Mouse (Mus musculus) embryonic facial prominence, embryonic 10.5 days (tissue): ENCODE results near the gene Ntng2. TPM values are rescaled to one million over a fixed set of nuclear protein-coding genes. Genes with fewer than 3 reads are reported as not detected.

Experiments used
- DNase-seq: peaks from one replicate; pipeline ENCODE4 v3.0.0-alpha.2; 2017; ENCODE audit warnings: low spot score
- H3K27ac ChIP-seq: fragments of 300-500 bp; sonication (generic); replicated peaks from 2 replicates; pipeline ENCODE4 v1.5.1; 2016; ENCODE audit warnings: mild to moderate bottlenecking
- H3K27me3 ChIP-seq: fragments of 300-500 bp; sonication (generic); replicated peaks from 2 replicates; pipeline ENCODE4 v1.6.1; 2016; ENCODE audit warnings: low read depth, mild to moderate bottlenecking; ENCODE audit not compliant: poor library complexity, severe bottlenecking
- H3K36me3 ChIP-seq: fragments of 300-500 bp; sonication (generic); replicated peaks from 2 replicates; pipeline ENCODE4 v1.6.1; 2016; ENCODE audit warnings: mild to moderate bottlenecking, moderate library complexity
- H3K4me1 ChIP-seq: fragments of 300-500 bp; sonication (generic); 2 replicates; pipeline ENCODE4 v1.6.1; 2016
- H3K4me3 ChIP-seq: fragments of 300-500 bp; sonication (generic); 2 replicates; pipeline ENCODE4 v1.5.1; 2016; ENCODE audit warnings: mild to moderate bottlenecking, moderate library complexity
- H3K9me3 ChIP-seq: fragments of 300-500 bp; sonication (generic); 2 replicates; pipeline ENCODE4 v1.6.1; 2016; ENCODE audit warnings: mild to moderate bottlenecking
- WGBS: fragments of 180-500 bp; shearing (Covaris S2); methylation state at CpG from one replicate; pipeline ENCODE4 v1.1.7; 2016; 5-methylcytosine and 5-hydroxymethylcytosine counted together
- polyA plus RNA-seq: library from polyadenylated mRNA; unstranded; fragments of >200 nt; fragmentation: Nextera tagmentation; extraction: Ambion mirVana; gene quantifications from 2 replicates; pipeline ENCODE4 v1.2.1, GENCODE M21; 2016

Ntng2 gene
- polyA plus RNA-seq, 1 experiment from 2014 or later: 1.4 TPM

- Histone ChIP-seq H3K27ac (no peak overlapping the region), H3K9me3 (no peaks in the 10 kb centered on the region), H3K4me3 (no peak overlapping the region), H3K36me3 (peaks cover 94% of the 10 kb centered on the region), H3K4me1 (no peaks in the 10 kb centered on the region), H3K27me3 (no peaks in the 10 kb centered on the region)
- 82% methylated on average over 3 of the region's 3 CpGs for WGBS
- DNase-seq: no peak
Observed at GRCm38 (mm10) chr2:29174887-29175286, 77.9 kb downstream of the Ntng2 start.

- Histone ChIP-seq H3K4me3 (no peak overlapping the region), H3K27me3 (no peaks in the 10 kb centered on the region), H3K27ac (no peak overlapping the region), H3K4me1 (no peaks in the 10 kb centered on the region), H3K9me3 (no peaks in the 10 kb centered on the region), H3K36me3 (peaks cover 89% of the 10 kb centered on the region)
- no peak for DNase-seq
- 91% methylated on average over 5 of the region's 5 CpGs for WGBS
Observed at GRCm38 (mm10) chr2:29168067-29168466, 84.7 kb downstream of the Ntng2 start.

- H3K36me3 ChIP-seq: peaks cover 99% of the 10 kb centered on the region
- no peak overlapping the region for H3K27ac ChIP-seq
- DNase-seq: no peak
- WGBS: 86% methylated on average over 2 of the region's 2 CpGs
- H3K27me3 ChIP-seq: no peaks in the 10 kb centered on the region
- no peaks in the 10 kb centered on the region for H3K9me3 ChIP-seq
- no peaks in the 10 kb centered on the region for H3K4me1 ChIP-seq
- no peak overlapping the region for H3K4me3 ChIP-seq
Observed at GRCm38 (mm10) chr2:29151941-29152340, 100.9 kb downstream of the Ntng2 start.

Other genes starting within 250 kb of the Ntng2 start
- 0.75 and 1.2 TPM in 2 replicates for gene Cfap77, start 197.9 kb downstream of the Ntng2 start, polyA plus RNA-seq
- 10.4 and 13.9 TPM in 2 replicates for gene Ttf1, start 192.7 kb downstream of the Ntng2 start, polyA plus RNA-seq
- gene Setx, start 128.8 kb downstream of the Ntng2 start, polyA plus RNA-seq: 12.3 and 14.0 TPM in 2 replicates
- 57.3 and 57.9 TPM in 2 replicates for gene Med27, start 93.8 kb upstream of the Ntng2 start, polyA plus RNA-seq